Mouse (Mus musculus): ENCODE measurements around the gene Abcc2.

DNA sequence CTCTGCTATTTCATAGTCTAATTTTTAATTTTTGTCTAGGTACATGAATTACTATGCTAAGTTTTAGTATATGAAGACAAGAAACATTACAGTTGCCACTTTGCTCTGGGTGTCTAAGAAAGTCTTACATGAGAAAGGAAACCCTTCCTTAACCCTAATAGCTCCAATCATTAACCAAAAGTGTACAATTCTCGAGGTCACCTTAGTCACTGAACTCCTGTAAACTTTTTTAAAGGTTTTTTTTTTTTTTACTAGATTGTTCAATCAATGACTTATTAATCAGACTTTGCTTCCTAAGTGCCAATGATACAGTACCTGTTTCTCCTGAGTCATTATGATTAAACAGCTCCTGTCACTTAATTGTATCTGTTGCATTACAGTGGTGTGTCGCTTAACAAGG lies 4.7 kb upstream of the Abcc2 start:
- no peak for TF ChIP-seq POLR2A (IDR thresholded peaks at IDR 0.05; ENCODE audit: extremely low read depth, insufficient read depth, low read length)
- no peak for TF ChIP-seq CTCF (IDR thresholded peaks at IDR 0.05; ENCODE audit: low read depth, low read length)

All from liver, adult 2 months (tissue).